Mouse (Mus musculus) retina, postnatal 7 days (tissue): ENCODE data around the gene Tcf7l2.

Experiments
- DNase-seq: peaks from one replicate; pipeline ENCODE4 v3.0.0-alpha.2; 2012; ENCODE audit warnings: low read depth, low spot score

Gene Tcf7l2

DNA sequence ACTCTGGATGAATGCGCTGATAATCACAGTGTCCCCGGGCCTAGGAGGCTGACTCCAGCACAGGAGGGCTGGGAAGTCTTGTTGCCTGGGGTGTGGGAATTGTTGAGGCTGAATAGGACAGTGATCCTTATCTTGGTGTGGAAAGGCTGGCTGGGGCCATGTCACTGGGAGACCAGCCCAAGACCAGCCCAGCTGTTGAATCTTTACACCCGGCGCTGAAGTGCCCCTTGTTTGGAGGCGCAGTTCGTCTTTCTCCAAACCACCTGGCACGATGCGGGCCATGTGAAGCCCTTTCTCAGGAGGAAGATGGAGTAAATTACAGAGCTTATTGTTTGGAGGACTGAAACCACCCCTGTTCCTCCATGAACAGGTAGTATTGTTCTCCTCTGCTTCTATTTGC is 15.1 kb downstream of the Tcf7l2 start:
- DNase-seq, result no peak

DNA sequence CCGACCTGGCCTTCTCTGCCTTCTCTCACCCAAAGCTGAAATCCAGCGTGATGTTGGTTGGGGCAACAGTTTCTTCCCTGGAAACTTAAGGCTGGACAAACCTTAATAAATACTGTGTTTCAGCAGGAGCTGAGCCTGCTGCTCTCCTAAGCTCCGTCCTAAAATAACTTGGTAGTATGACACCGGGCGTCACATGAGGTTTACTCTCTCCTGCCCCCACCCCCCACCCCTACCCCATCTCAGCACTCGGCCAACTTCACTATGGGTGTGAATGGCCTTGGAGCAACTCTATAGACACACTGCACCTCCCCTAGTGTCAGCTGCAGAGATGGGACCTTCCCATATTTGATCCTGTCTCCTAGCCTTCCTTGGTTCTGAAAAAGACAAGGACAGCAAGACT is 15.8 kb downstream of the Tcf7l2 start:
- DNase-seq, result no peak

DNA sequence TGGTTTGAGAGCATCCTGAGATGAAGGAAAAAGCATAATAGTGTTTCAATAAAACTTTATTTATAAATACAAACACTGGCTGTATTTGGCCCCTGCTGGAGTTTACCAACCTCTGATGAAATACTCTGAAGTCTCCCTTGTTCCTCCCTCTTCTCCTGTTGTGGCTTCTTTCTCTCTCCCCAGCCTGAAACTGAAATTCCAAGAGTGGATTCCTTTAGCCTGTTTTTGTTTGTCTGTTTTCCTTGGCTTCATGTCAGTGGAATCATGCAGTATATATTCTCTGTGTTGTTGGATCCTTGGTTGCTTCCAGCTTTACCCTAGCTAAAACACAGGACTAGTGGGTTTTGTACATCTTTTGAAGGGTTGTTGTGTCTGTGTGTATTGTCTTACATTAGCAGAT is 16.5 kb downstream of the Tcf7l2 start:
- no peak for DNase-seq

DNA sequence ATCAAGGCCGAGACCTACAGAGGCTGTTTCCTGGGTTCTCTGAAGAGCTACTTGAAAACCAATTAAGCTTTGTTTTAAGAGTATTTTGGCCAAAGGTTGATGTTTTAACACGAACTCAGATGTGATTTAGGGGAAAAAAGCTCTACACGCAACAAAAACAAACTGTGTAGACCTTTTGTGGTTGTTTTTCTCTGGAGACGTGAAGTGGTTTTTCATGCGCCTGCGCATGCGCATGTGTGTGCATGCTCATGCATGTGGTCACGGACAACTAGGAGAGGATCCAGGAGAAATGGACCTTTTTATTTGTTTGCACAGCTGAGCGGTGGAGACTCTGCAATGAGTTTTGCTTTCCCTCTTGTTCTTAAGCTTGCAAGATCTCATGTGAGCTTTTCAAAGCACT is 17.4 kb downstream of the Tcf7l2 start:
- no peak for DNase-seq

DNA sequence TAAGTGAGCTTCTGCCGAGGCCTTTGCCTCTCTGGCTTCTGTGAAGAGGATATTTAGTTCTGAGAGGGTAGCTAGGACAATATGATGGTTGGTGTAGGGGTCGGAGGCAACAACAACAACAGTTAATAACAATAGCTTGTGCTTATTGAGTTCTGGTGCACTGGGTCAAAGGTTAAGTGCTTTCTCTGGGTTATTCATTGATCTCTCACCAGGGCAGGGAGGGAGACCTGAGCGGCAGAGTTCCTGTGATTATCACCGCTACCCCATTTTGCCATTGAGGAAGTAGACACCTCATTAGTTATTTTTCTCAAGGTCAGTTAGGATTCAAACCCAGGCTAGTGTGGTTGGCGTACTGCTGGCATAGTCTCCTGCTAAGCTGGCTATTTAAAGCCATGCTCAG is 19.5 kb downstream of the Tcf7l2 start:
- no peak for DNase-seq

DNA sequence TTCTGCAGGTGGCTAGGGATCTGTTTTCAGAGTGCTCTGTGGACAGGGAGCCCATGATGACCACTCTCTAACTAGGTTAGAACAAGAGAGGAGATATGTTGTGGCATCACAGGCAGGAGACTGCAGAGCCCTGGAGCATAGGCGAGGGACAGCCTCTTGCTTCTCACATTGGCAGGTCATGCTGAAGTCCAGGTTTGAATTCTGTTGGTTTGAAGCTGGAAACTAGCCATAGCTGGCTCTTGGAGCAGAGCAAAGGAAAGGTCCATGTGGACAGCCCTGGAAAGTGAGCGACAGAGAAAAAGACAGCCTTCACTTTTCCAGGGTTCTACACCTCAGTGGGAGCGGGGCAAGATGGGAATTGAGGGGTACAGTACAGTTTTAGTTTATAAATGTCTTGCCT is 20.6 kb downstream of the Tcf7l2 start:
- no peak for DNase-seq

DNA sequence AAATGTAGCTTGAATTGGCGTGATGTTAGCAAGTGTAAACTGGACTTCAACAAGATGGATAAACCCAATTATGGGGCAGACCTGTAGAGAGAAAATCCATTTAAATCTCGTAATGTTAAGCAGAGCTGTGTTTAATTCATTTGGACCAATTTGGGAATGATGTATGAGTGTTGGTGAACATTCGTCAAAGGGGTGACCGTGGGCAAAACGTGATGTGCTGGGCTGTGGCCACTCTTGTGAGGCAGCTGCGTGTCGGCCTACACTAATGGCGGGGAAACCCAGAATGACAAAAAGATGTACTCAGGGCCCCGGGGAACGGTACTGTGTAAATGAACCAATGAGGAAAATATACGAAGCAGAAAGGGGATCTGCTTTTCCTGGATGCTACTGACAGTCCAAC is 24.2 kb downstream of the Tcf7l2 start:
- DNase-seq, result no peak

DNA sequence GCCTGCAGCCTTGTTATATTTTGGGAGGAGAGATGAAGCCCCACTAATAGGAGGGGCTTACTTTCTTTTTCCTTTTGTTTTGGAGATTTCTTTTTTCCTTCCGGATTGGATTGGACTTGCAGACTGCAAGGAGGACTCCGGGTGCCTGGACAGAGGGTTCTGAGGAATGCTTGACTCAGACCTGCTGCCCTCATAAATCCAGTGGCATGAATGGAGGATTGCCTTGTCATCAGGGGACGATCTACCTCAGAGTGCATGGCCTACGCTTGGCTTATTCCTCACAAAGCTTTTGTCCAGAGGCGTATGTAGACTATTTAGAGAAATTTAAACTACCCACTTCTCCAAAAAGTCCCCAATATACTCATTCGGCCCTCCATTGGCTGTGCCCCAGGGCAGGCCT is 25.5 kb downstream of the Tcf7l2 start:
- no peak for DNase-seq

DNA sequence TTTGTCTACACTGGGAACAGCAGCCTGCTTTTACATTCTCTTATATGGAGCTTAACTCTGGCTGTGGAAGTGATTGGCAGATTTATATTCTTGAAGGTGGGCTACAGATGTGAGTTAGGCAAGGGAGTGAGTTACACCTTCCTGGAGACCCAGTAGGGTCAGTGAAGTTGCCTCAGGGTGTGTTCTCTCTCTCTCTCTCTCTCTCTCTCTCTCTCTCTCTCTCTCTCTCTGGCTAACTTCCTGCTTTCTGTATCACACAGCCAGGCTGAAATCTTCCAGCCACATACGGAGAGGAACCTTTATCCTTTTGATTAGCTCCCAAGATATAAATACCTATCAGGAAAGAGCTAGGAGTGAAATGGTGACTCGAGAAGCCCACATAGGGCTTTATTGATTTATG is 26.0 kb downstream of the Tcf7l2 start:
- no peak for DNase-seq

DNA sequence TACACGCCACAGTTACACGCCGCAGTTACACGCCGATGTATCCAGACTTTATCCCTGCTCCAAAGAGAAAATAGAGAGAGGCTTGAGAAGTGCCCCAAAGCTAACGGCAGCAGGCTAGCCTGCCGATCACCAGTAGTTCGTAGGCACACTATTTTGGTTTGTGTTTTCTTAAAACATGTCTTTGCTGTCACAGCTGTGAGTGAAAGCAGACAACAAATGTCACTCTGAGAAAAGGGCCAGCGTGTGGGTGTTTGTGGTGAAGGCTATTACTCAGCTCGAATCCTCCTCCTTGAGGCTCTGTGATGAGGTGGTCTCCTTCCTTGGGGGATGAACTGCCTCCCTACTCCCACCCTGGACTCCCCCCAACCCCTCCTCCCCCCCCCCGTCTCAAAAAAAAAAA is 26.6 kb downstream of the Tcf7l2 start:
- no peak for DNase-seq

DNA sequence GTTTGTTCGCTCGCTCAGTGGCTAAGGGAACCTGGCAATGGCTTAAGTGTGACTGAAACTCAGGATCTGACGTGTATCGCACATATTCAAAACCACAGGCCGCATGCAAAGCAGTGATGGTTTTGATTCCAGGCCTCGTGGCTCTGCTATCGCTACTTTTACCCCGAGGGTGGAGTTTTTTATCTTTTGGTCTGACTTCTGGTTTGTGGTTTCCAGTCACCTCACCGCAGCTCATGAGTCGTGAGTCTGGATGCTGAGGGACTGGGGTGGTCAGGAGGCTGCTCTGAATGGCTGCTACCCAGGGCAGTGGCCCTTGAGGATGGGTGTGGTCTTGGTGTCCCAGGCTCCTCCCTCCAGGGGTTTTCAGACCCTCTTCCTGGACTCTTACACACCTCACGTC is 27.3 kb downstream of the Tcf7l2 start:
- DNase-seq, result no peak

DNA sequence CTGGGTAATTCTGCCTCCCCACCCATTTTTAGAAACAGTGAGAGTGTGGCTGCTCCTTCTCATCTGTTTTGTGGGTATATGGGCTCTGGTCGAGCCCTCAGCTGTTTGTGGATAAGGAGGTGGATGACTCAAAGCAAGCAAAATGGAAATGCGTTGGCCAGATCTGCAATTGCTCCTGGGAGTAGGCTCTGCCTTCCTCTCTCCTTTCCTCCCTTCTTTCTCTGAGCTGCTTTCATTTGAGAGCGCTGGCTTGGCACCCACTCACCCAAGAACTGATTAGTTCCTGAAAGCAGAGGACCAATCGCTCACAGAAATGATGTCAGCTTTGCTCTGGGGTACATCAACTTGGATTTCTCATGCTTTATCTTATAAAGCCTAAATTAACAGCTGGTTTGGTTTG is 32.7 kb downstream of the Tcf7l2 start:
- no peak for DNase-seq

DNA sequence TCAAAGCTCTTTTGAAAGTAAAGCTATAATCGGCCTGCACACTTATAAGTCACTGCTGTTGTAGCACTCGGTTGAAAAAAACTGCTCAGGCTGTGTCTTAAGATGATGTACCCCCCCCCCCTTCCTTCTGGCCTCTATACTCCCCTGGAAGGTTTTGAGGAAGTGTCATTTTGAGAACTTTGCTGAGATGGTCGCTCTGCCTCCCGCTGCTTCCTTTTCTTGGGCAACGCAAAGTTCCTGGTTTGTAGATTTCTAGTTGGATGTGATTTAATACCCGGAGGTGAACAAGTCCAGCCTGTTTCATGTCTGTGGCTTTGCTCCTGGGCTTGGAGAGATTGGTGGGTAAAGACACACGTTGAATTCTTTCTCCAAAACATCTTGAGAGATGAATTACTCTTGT is 33.2 kb downstream of the Tcf7l2 start:
- DNase-seq, result no peak

DNA sequence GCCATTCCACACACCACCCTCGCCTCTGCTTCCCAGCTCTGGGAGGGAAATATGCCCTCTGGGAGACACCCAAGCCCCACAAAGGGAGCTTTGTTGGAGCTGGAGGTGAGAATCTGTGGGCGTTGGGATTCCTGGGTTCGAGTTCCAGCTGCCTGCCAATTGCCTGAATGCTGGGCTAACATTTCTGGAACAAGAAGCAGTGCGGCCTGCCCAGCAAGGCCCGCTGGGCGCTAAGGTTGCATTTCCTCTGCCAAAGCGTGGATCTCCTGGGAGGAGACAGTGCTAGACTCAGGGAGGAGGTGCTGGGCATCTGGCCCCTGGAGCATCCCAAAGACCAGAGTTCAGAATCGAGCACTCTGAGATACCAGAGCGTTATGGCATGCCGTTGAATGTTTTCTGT is 38.3 kb downstream of the Tcf7l2 start:
- no peak for DNase-seq

DNA sequence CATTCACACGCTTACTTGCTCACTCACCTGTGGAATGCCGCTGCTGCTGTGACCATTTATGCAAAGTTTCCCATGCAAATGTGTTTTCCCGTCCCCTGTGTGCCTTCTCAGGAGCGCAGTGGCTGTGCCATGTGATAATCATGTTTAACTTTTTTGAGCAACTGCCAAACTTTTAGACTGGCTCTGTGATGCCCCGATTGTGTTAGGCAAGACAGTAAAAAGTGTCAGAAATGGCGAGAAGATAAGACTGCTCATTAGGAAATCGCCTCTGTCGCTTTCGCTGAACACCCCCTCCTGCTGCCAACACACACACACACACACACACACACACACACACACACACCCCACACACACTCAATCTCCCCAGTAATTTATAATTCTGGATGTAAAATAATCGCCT is 39.5 kb downstream of the Tcf7l2 start:
- no peak for DNase-seq

DNA sequence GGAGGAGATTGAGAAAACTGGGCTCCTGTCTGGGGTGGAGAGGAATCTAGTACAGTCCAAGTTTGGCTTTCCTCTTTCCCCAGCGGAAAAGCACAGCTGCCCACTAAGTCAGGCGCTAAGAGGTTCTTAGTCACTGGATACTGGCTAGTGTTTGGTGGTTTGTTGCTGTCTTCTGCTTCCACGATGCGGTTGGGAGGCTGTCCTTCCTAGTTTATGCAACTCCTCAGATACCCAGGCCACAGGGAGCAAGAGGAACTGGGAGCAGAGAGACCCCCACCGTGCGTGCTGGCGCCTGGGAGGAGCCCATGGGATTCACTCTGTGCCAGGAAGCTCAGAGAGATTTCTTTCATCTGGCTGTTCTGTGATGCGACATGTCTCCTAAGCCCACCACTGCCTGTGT is 40.1 kb downstream of the Tcf7l2 start:
- no peak for DNase-seq

DNA sequence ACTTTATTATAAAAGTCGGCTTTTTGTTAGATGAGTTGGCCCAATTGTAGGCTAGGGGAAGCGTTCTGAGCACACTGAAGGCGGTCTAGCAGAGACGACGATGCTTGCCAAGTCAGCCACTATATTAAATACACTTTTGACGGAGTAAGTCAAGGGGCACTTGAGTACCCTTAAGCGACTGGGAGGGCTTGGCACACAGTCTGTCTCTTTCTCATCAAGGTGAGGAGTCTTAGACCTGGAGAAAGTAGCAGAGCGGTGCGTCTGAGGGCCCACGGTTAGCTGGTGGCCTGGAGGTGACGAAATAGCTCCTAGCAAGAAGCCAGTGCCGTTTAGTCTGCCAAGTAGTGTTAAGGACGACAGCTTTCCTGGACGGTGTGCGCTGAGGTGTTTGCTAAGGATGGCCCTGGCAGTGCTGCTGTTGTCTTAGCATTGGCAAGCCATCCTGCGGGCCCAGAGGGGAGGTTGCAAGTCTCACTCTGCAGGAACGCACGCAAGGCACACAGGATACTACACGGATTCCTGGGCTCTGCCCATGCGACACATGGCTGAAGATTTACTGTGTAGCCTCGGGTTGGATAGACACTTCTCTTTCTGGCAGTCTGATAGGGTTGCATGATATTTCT is 43.3 kb downstream of the Tcf7l2 start:
- no peak for DNase-seq

DNA sequence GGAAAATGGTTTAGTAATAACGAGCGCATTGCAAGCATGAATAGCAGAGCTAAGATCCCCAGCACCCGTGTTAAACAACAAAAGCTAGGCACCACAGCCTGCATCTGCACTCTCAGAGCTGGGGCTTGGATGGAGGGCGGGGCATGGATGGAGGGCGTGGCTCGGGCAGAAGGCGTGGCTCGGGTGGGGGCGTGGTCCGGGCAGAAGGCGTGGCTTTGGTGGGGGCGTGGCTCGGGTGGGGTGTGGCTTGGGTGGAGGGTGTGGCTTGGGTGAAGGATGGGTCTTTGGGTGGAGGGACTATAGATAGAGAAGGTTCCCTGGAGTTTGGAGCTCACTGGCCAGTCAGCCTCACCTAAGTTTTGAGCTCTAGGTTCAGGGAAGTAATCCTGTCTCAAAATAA is 45.8 kb downstream of the Tcf7l2 start:
- no peak for DNase-seq

DNA sequence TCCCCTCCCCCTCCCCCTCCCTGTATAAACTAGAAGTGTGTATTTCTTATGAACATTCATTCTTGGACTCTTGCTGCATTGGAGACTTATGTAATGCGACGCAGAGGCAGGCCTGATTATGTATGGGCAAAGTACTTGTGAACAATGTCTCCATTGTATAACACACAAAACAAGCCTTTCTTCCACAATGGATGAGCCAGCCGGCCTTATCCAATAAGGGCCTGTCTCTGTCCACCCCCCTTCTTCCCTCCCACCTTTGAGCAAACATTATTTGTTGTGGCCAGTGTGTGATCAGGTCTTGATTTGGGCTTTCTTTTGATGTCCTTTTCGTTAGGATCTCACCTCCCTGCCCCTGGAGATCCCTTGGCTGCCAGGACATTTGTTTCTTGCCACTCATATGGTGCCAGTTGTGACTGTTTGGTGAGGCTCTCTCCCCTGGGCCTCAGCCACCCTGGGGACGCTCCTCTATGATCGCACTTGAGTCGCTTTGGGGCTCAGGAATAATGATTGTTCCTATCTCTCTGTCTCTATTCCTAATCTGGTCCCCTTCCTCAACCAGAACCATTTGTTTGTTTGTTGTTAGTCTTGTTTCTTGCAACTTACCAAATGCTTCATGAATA is 46.8 kb downstream of the Tcf7l2 start:
- peak; percentile 27 for DNase-seq

DNA sequence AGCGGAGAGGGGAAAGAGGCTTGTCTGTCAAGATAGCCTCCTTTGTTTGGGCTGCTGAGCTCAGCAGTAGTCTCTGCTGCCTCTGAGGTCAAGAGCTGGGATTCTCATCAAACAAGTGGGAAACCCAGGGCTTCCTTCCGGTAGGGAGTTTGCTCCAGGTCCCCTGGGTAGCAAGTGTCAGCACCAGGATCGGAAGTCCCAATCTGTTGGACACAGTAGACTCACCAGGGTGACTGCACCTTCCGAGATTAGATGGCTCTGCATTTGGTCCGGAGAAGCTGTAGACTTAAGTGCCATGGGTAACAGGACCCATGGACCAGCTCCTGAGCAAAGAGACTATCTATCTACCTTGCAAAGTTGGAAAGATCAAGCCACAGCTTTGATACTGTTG is 47.3 kb downstream of the Tcf7l2 start:
- DNase-seq, result no peak

DNA sequence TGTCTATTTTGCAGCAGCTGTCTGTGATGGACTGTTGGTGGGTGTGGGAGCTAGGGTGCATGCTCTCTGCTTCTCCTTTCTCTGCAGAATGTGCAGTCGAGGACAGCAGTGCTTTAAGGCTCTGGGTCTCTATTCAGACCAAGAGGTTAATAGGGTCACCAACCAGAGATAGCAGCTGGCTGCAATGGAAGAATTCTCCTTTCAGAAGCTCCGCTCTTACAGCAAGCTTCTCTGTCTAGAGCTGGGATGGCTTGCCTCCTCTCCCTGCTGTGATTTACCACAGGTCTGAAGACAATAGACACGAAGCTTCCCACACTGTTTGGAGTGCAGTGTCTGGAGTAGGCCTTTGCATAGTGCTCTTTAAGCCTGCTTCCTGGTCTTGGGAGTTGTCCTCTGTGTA is 48.2 kb downstream of the Tcf7l2 start:
- DNase-seq, result no peak

DNA sequence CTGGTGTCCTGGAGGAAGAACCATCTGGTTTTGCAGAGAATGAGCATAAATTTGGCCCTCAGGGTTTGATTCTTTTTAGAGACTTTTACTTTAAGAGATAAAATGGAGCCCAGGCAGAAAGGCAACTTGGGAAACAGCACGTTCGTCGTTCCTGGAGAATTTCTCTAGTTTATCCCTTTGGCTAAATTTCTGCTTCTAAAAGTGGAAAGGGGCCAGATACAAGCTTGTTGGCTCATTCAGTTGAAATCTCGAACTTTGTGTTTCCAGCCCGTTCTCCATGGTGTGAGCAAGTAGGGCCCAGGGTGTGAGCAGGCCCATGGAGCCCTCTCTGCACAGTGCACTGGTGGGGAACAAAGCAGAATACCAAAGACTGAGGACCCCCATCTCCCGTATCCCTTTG is 49.7 kb downstream of the Tcf7l2 start:
- DNase-seq, result no peak

DNA sequence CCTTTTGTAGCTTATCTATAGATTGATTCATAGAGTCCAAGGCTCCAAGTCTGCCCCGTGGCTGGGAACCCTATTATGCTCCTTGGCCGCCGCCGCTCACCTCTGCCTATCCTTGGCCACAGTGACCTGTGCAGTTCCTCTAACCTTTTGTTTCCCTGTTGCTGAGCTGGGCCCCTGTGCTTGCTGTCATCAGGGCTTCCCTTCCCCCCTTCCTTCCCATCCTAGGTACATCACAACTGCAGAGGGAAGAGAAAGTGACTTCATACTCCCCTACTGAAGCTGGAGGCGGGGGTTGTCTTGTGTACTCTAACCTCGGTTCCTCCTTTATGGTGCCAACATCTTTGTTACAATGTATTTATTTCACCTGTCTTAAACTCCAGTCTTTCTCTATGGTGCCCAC is 50.3 kb downstream of the Tcf7l2 start:
- DNase-seq, result no peak

DNA sequence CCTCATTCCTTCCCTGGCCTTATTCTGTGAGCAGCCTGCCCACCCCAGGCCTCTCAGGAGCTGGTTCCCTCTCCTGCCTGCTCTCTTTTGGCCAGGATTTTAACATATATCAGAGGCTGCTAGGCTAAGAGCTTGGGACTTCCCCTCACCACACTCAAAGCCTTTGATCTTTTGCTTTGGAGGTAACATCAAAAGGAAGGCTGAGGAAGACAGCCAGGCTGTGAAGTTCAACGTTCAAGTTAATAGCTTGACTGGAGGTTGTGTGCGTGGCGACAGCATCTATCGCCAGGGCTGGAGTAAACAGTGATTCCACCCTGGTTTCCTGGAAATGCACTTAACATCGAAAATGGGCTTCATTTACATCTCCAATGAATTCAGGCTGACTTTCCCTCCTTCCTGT is 51.0 kb downstream of the Tcf7l2 start:
- no peak for DNase-seq
